Mouse (Mus musculus): Measurements from ENCODE around the gene Zfp560. TPM values are rescaled to one million over a fixed set of nuclear protein-coding genes. Genes with fewer than 3 reads are reported as not detected.
"Not testable (repeated sequence)": the region's sequence is repeated elsewhere in the genome, so short reads cannot be mapped to it uniquely, and the experiment has no call there.

The Zfp560 gene
- polyA plus RNA-seq, 1 experiment = 1.2 TPM

DNA sequence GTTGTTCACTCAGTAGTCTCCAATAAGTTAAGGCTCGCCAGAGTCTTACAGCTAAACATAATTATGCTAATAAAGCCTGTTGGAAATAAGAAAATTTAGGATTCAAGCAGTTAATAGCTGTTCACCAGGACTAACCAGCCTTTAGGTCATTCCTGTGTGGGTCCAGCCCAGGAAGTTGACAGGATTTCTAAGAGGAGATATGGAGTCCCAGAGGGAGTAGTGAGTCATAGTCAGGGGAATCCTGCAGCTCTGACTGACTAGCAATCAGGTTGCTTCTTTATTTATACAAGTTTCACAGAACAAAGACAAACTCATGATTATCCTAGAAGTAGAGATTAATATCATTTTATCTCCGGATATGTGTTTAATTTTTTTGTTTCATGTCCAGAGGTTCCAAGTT, 17.7 kb downstream of the Zfp560 start:
- 92% methylated on average over 2 of the region's 2 CpGs for WGBS
- no peak overlapping the region for H3K27ac ChIP-seq (ENCODE audit: insufficient read depth, low read length)
- no peaks in the 10 kb centered on the region for H3K27me3 ChIP-seq (ENCODE audit: control insufficient read depth, insufficient read depth, low read length)
- no peaks in the 10 kb centered on the region for H3K36me3 ChIP-seq (ENCODE audit: control insufficient read depth, insufficient read depth, low read length)
- no peaks in the 10 kb centered on the region for H3K4me1 ChIP-seq (ENCODE audit: control insufficient read depth, insufficient read depth, insufficient read length)
- H3K4me3 ChIP-seq (ENCODE audit: extremely low read depth, insufficient read depth, insufficient read length) = no peak overlapping the region
- DNase-seq (ENCODE audit: low read depth in 1 of 2, low spot score in 2 of 2) = no peak
- TF ChIP-seq CTCF (IDR thresholded peaks at IDR 0.05; ENCODE audit: extremely low read depth, insufficient read depth, insufficient read length, insufficient replicate concordance) = no peak
- TF ChIP-seq POLR2A (IDR thresholded peaks at IDR 0.05; ENCODE audit: low read depth, low read length) = no peak

- Histone ChIP-seq H3K36me3 (ENCODE audit: control insufficient read depth, insufficient read depth, low read length) (peaks cover 14% of the 10 kb centered on the region), H3K27me3 (ENCODE audit: control insufficient read depth, insufficient read depth, low read length) (no peaks in the 10 kb centered on the region), H3K4me3 (ENCODE audit: extremely low read depth, insufficient read depth, insufficient read length) (no peak overlapping the region), H3K27ac (ENCODE audit: insufficient read depth, low read length) (no peak overlapping the region), H3K4me1 (ENCODE audit: control insufficient read depth, insufficient read depth, insufficient read length) (no peaks in the 10 kb centered on the region)
- 92% methylated on average over 4 of the region's 4 CpGs for WGBS
- TF ChIP-seq POLR2A (IDR thresholded peaks at IDR 0.05; ENCODE audit: low read depth, low read length) = no peak
- no peak for TF ChIP-seq CTCF (IDR thresholded peaks at IDR 0.05; ENCODE audit: extremely low read depth, insufficient read depth, insufficient read length, insufficient replicate concordance)
- no peak for DNase-seq (ENCODE audit: low read depth in 1 of 2, low spot score in 2 of 2)
Observed at GRCm38 (mm10) chr9:20348501-20348900, 36.5 kb downstream of the Zfp560 start.

GRCm38 (mm10) chr9:20335994-20336393, 49.0 kb downstream of the Zfp560 start, which contains the start of gene Olfr18:
TSS of gene Olfr18 (minus strand) at chr9:20336094.
- Histone ChIP-seq H3K36me3 (ENCODE audit: control insufficient read depth, insufficient read depth, low read length) (no peaks in the 10 kb centered on the region), H3K27ac (ENCODE audit: insufficient read depth, low read length) (no peak within 1 kb of the TSS), H3K27me3 (ENCODE audit: control insufficient read depth, insufficient read depth, low read length) (no peaks in the 10 kb centered on the region), H3K4me1 (ENCODE audit: control insufficient read depth, insufficient read depth, insufficient read length) (no peaks in the 10 kb centered on the region), H3K4me3 (ENCODE audit: extremely low read depth, insufficient read depth, insufficient read length) (no peak within 1 kb of the TSS)
- no peak for DNase-seq (ENCODE audit: low read depth in 1 of 2, low spot score in 2 of 2)
- TF ChIP-seq POLR2A (IDR thresholded peaks at IDR 0.05; ENCODE audit: low read depth, low read length) (no peak), CTCF (IDR thresholded peaks at IDR 0.05; ENCODE audit: extremely low read depth, insufficient read depth, insufficient read length, insufficient replicate concordance) (no peak)

DNA sequence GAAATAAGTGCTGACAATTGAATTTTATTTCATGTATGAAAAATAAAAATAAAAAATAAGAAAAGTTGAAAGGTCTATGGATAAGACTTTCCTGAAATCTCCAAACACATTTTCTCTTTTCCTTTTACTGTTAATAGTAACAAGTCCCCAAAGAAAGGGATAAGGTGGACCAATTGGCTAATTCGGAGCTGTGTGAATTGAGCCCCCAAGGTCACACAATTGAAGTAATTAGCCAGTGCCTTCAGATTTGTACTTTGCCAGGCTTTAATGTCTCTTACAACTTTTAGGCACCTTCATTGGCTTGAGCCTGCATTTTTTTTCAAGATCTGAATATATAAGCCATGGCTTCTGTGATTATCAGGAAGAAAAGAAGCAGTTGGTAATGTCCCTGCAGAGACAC, 86.7 kb downstream of the Zfp560 start, which contains the start of gene Olfr873:
Gene Olfr873, plus strand, starts transcription at position 301 of the 400 bp plus-strand sequence.
- Histone ChIP-seq H3K4me3 (ENCODE audit: extremely low read depth, insufficient read depth, insufficient read length) (no peak within 1 kb of the TSS), H3K36me3 (ENCODE audit: control insufficient read depth, insufficient read depth, low read length) (no peaks in the 10 kb centered on the region), H3K4me1 (ENCODE audit: control insufficient read depth, insufficient read depth, insufficient read length) (no peaks in the 10 kb centered on the region), H3K27me3 (ENCODE audit: control insufficient read depth, insufficient read depth, low read length) (no peaks in the 10 kb centered on the region), H3K27ac (ENCODE audit: insufficient read depth, low read length) (no peak within 1 kb of the TSS)
- DNase-seq (ENCODE audit: low read depth in 1 of 2, low spot score in 2 of 2) = no peak
- TF ChIP-seq CTCF (IDR thresholded peaks at IDR 0.05; ENCODE audit: extremely low read depth, insufficient read depth, insufficient read length, insufficient replicate concordance) (no peak), POLR2A (IDR thresholded peaks at IDR 0.05; ENCODE audit: low read depth, low read length) (no peak)
- WGBS = 81% methylated on average over 1 of the region's 1 CpGs

DNA sequence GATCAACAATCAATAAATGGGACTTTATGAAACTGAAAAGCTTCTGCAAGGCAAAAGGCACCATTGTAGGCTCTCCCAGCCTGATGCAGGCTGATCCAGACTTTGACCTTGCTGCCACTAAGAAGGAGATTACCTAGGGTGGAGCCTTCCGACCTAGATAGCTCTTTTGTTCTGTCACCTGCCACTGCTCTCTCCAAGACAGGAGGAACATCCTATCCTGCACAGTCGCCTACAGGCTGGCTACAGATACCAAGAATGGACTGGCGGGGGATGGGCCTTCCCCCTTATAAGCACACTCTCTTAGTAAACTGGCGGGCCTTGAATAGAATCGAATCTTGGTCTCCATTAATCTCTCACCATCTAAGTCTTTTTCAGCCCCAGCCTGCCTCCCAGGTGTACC, 89.4 kb downstream of the Zfp560 start:
- not testable (repeated sequence) for DNase-seq (ENCODE audit: low read depth in 1 of 2, low spot score in 2 of 2); H3K36me3 ChIP-seq (ENCODE audit: control insufficient read depth, insufficient read depth, low read length); H3K4me3 ChIP-seq (ENCODE audit: extremely low read depth, insufficient read depth, insufficient read length); H3K27me3 ChIP-seq (ENCODE audit: control insufficient read depth, insufficient read depth, low read length); H3K27ac ChIP-seq (ENCODE audit: insufficient read depth, low read length); H3K4me1 ChIP-seq (ENCODE audit: control insufficient read depth, insufficient read depth, insufficient read length)
- 85% methylated on average over 5 of the region's 5 CpGs for WGBS

Other genes with a start within 250 kb of the Zfp560 start
- not detected in 2 replicates for gene Olfr870, start 211.1 kb downstream of the Zfp560 start, polyA plus RNA-seq (2012; rRNA removed)
- not detected in 2 replicates for gene Olfr871, start 173.0 kb downstream of the Zfp560 start, polyA plus RNA-seq (2012; rRNA removed)
- not detected in 2 replicates for gene Olfr872, start 148.1 kb downstream of the Zfp560 start, polyA plus RNA-seq (2012; rRNA removed)
- gene Olfr39, start 102.8 kb downstream of the Zfp560 start, polyA plus RNA-seq (2012; rRNA removed) = not detected in 2 replicates
- not detected in 2 replicates for gene Olfr873, start 86.6 kb downstream of the Zfp560 start, polyA plus RNA-seq (2012; rRNA removed)
- not detected in 2 replicates for gene Olfr18, start 49.1 kb downstream of the Zfp560 start, polyA plus RNA-seq (2012; rRNA removed)
- gene Zfp26, start 75.0 kb upstream of the Zfp560 start, polyA plus RNA-seq (2012; rRNA removed) = 1.4 TPM in 2 replicates
- gene Zfp426, start 107.6 kb upstream of the Zfp560 start, polyA plus RNA-seq (2012; rRNA removed) = 3.2 and 3.7 TPM in 2 replicates
- 1.9 and 2.1 TPM in 2 replicates for gene Zfp266, start 136.2 kb upstream of the Zfp560 start, polyA plus RNA-seq (2012; rRNA removed)
- gene Zfp846, start 196.1 kb upstream of the Zfp560 start, polyA plus RNA-seq (2012; rRNA removed) = 0.82 and 1.1 TPM in 2 replicates